Mouse (Mus musculus): ENCODE measurements around the gene Olfr467.

DNA sequence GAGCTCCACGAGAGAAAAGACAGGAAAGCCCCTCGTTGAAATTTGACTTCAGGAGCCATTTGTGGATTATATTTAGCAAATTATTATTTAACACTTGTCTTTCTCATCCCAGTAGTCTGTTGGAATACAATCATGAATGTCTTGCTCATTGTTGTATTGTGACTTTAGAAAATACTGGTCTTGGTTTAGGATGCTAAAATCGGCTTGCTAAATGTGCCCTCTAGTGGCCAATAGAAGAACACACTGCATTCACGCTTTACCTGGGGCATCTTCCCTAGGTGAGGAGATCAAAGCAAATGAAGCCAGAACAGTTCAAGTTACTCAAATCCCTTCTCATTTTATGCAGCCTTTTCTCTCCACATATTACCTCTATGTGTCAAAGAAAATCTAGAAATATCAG is 32.5 kb upstream of the Olfr467 start:
- TF ChIP-seq CTCF (IDR thresholded peaks at IDR 0.05): peak; percentile 83
- no peak for TF ChIP-seq EP300 (IDR thresholded peaks at IDR 0.05; ENCODE audit: insufficient read depth, low read depth, low read length)
- no peak for TF ChIP-seq POLR2A (IDR thresholded peaks at IDR 0.05; ENCODE audit: insufficient read depth, low read depth, low read length)

Data from heart, adult 2 months (tissue).